Mouse (Mus musculus) lung, embryonic 16.5 days (tissue): Measurements from ENCODE around the gene Rad51b. TPM values are rescaled to one million over a fixed set of nuclear protein-coding genes. Genes with fewer than 3 reads are reported as not detected.

ENCODE experiments used
- ATAC-seq: fragments of 200-750 bp; cut with Nextera tagmentation; 2 replicates; pipeline ENCODE4 v1.8.0; 2017; ENCODE audit warnings: low read depth, mild to moderate bottlenecking, moderate library complexity
- H3K27ac ChIP-seq: fragments of 300-500 bp; sonication (generic); 2 replicates; pipeline ENCODE4 v1.5.1; 2014; ENCODE audit warnings: mild to moderate bottlenecking, control low read depth, low read length
- H3K27me3 ChIP-seq: fragments of 300-500 bp; sonication (generic); 2 replicates; pipeline ENCODE4 v1.6.1; 2014; ENCODE audit warnings: low read depth, low read length, mixed read lengths; ENCODE audit not compliant: control insufficient read depth, insufficient read depth
- H3K36me3 ChIP-seq: fragments of 300-500 bp; sonication (generic); 2 replicates; pipeline ENCODE4 v1.6.1; 2014; ENCODE audit warnings: low read length; ENCODE audit not compliant: control insufficient read depth, insufficient read depth
- H3K4me1 ChIP-seq: fragments of 300-500 bp; sonication (generic); replicated peaks from 2 replicates; pipeline ENCODE4 v1.6.1; 2014; ENCODE audit warnings: low read length, mixed read lengths; ENCODE audit not compliant: control insufficient read depth, insufficient read depth
- H3K4me2 ChIP-seq: fragments of 300-500 bp; sonication (generic); 2 replicates; pipeline ENCODE4 v1.6.1; 2014; ENCODE audit warnings: low read depth, low read length, control low read depth
- H3K4me3 ChIP-seq: fragments of 300-500 bp; sonication (generic); 2 replicates; pipeline ENCODE4 v1.5.1; 2014; ENCODE audit warnings: mild to moderate bottlenecking, low read length, control low read depth
- H3K9ac ChIP-seq: fragments of 300-500 bp; sonication (generic); 2 replicates; pipeline ENCODE4 v1.6.1; 2014; ENCODE audit warnings: low read length, control low read depth
- H3K9me3 ChIP-seq: fragments of 300-500 bp; sonication (generic); 2 replicates; pipeline ENCODE4 v1.6.1; 2016; ENCODE audit warnings: low read length; ENCODE audit not compliant: control insufficient read depth
- WGBS: fragments of 180-500 bp; shearing (Covaris S2); extraction: QIAGEN DNeasy Blood & Tissue Kit; methylation state at CpG from one replicate; pipeline ENCODE4 v1.1.7; 2014; 5-methylcytosine and 5-hydroxymethylcytosine counted together
- polyA plus RNA-seq: library from polyadenylated mRNA; unstranded; fragments of >200 nt; fragmentation: Nextera tagmentation; extraction: Ambion mirVana; gene quantifications from 2 replicates; pipeline ENCODE4 v1.2.1, GENCODE M21; 2015

Rad51b gene
- polyA plus RNA-seq, 1 experiment from 2014 or later = 7.6 TPM

DNA sequence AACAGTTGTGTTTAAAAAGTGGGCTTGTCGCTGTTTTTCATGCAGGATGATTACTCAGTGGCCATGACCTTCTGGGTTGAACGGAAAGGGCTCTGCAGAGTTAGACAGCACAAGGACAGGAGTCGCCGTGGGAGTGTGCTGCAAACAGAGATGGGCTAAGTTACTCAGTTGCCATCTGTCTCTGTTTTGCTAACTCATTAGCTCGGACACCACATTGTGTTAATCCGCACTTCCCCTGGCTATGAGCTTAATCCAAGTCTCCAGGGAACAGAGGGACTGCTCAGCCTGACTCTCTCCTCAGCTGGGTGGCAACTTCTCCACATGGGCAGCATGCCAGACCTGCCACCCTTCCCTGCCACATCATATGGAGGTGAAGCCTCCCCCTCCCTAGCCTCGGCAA lies 445.1 kb downstream of the Rad51b start:
- H3K27me3 ChIP-seq = no peaks in the 10 kb centered on the region
- peaks cover 26% of the 10 kb centered on the region for H3K4me1 ChIP-seq
- H3K9ac ChIP-seq = no peak overlapping the region
- no peak overlapping the region for H3K4me2 ChIP-seq
- ATAC-seq = no peak
- 51% methylated on average over 7 of the region's 7 CpGs for WGBS
- no peaks in the 10 kb centered on the region for H3K9me3 ChIP-seq
- no peak overlapping the region for H3K27ac ChIP-seq
- H3K36me3 ChIP-seq = no peaks in the 10 kb centered on the region
- H3K4me3 ChIP-seq = no peak overlapping the region

DNA sequence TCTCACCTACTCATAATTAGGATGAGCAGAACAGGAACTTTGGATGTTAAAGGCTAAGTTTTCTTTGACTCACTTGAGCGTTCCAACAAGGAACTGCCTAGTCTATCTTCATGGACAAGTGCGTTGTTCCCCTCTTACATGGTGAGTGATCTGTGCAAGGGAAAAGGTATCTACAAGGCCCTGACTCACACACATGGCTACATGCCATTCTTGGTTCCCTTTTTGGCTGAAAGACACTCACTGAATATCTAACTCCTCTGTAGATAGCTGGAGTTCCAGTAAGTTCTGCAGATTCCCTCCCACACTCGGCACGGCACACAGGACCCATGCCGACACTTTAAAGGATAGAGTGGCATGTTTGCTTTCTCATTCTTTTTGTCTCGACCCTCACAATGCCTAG lies 447.0 kb downstream of the Rad51b start:
- no peaks in the 10 kb centered on the region for H3K9me3 ChIP-seq
- no peaks in the 10 kb centered on the region for H3K27me3 ChIP-seq
- WGBS = 67% methylated on average over 6 of the region's 6 CpGs
- H3K4me3 ChIP-seq = no peak overlapping the region
- no peak for ATAC-seq
- H3K4me2 ChIP-seq = no peak overlapping the region
- H3K36me3 ChIP-seq = no peaks in the 10 kb centered on the region
- peaks cover 29% of the 10 kb centered on the region for H3K4me1 ChIP-seq
- no peak overlapping the region for H3K9ac ChIP-seq
- no peak overlapping the region for H3K27ac ChIP-seq

DNA sequence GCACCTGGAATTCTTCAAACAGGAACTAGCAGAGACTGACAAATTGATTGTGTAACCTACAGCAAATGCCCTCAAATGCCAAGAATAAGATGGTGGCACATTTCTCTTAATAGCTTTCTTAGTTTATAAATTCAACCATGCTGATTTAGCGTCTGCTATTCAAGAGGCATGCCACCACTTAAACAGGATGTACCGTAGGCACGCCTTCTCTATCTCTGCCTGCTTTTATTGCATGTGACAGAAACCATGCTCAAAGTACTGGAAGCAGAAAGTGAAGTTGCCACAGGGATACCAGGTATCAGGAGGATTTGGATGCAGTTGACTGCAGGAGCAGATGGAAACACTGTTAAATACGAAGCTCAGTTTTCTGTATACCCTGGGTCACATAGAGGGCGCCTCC lies 448.1 kb downstream of the Rad51b start:
- no peak for ATAC-seq

DNA sequence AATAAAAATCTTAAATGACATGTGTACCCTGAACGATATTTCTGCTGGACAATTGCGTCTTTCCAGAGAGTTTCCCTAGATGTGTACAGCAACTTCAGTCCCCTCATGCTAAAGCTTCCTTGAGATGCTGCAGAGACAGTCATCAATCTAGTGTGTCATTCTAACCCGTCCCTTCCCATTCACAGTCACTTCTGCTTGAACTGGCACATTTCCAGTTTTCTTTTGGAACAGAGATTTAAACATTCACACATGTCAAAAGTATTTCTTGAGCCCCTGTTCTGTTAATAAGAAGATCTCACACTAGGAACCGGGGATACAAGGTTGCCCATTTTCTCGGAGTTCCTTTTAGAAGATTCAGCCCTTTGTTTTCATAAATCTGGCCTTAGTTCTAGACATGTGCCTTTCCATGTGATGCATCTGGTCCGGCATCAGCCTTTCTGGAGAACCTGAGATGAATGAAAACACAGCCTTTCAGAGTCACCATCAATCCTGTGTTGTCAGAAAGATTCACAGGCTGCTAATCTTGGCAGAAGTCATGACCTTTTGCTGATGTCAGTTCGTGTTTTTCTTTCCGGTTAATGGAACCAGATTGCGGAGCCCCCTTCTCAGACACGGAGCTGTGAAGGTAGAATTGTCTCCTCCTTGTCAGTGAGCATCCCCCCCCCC lies 448.9 kb downstream of the Rad51b start:
- no peaks in the 10 kb centered on the region for H3K27me3 ChIP-seq
- no peak for ATAC-seq
- no peak overlapping the region for H3K4me2 ChIP-seq
- 24% methylated on average over 10 of the region's 10 CpGs for WGBS
- no peak overlapping the region for H3K4me3 ChIP-seq
- H3K27ac ChIP-seq = no peak overlapping the region
- H3K4me1 ChIP-seq = peaks cover 47% of the 10 kb centered on the region
- no peak overlapping the region for H3K9ac ChIP-seq
- no peaks in the 10 kb centered on the region for H3K9me3 ChIP-seq
- H3K36me3 ChIP-seq = no peaks in the 10 kb centered on the region

More for the DNA sequence above, 448.1 kb downstream of the Rad51b start:
- Histone ChIP-seq H3K27ac (0 out of 2 replicates have a peak overlapping the region, but pooled peaks have one; percentile 15), H3K36me3 (no peaks in the 10 kb centered on the region), H3K4me1 (peaks cover 40% of the 10 kb centered on the region), H3K9ac (no peak overlapping the region), H3K4me3 (no peak overlapping the region), H3K4me2 (no peak overlapping the region), H3K9me3 (no peaks in the 10 kb centered on the region), H3K27me3 (no peaks in the 10 kb centered on the region)
- WGBS = 54% methylated on average over 5 of the region's 5 CpGs

DNA sequence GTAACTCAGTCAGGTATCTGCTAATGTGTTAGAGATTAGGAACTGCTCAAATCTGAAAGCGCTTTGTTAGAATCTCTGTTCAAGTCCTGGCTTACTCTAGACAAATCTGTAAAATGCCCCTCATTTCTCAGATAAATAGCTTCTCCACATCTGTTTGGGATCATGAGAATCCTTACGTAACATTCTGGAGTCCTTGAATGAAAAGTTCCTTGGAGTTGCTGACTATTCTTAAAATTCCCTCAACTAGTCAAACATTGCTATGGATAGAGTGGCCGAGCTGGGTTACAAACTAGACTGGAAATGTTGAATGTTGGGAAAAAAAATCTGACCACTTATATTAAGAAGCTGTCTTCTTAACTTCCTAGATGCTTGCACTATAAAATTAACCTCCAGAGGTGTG lies 450.5 kb downstream of the Rad51b start:
- Histone ChIP-seq H3K4me2 (no peak overlapping the region), H3K9ac (no peak overlapping the region), H3K27ac (0 out of 2 replicates have a peak overlapping the region, but pooled peaks have one; percentile 0), H3K4me3 (no peak overlapping the region), H3K36me3 (no peaks in the 10 kb centered on the region), H3K9me3 (no peaks in the 10 kb centered on the region), H3K4me1 (peaks cover 58% of the 10 kb centered on the region), H3K27me3 (no peaks in the 10 kb centered on the region)
- ATAC-seq = no peak
- WGBS = 64% methylated on average over 3 of the region's 3 CpGs

DNA sequence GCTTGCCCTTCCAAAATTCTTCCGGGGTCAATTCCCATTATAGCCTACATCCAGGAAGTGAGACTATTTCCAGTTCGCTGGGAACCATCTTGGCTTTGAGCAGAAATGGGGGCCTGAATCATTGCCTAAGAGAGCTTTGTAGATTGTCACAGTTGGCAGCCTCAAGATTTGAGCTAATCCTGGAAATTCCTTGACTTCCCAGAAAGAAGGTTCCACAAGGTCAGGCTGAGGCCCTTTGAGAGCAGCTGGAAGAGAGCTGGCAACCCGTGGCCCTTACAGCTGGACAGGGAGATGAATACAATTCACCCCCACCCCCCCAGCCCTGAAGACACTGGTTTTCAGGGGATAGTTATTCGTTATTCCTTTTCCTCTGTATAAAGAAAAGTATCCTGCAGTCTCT lies 451.8 kb downstream of the Rad51b start:
- Histone ChIP-seq H3K9me3 (no peaks in the 10 kb centered on the region), H3K9ac (no peak overlapping the region), H3K4me1 (peaks cover 58% of the 10 kb centered on the region), H3K4me2 (no peak overlapping the region), H3K27me3 (no peaks in the 10 kb centered on the region), H3K4me3 (no peak overlapping the region), H3K36me3 (no peaks in the 10 kb centered on the region), H3K27ac (peak overlapping the region; percentile 27; the same call in 1 of the 2 replicates)
- 41% methylated on average over 4 of the region's 4 CpGs for WGBS
- no peak for ATAC-seq

DNA sequence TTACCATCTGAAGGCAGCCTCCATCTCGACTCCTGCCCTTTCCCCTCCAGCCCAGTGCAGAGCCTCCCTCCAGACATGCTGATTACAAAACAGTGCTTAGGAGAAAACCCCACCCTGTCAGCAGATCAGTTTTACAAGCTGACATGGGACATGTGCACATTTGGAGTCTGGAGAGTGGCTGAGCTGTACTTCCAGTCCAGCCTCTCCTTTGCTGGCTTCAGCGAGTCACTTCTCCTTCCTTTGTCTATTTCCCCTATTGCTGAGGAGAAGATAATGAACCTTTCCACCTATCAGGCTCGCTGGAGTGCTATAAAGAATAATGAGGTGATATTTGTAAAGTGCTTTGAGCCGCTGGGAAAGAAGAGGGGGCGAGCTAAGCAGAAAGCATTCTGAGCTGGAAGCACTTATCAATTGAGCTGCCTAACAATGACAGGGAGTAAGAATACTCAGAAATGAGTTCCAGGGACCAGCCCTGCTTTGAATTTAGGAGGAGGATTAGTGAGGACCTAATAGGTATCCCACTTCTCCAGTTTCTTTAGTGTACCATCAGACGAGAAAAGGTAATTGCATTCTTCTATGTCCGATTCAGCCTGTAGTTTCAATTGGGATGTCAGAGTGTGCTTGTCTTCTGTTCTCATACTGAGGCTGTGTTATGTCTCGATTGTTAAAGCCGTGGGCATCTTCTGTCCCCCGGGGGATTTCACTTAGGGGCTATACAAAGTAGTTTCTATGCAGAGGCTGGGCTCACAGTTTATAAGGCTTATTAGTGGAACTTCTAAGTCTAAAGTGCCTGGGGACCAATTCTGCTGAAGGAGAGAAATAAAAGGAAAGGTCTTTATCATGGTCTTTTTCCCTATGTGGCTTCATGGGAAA lies 453.4 kb downstream of the Rad51b start:
- Histone ChIP-seq H3K27ac (peak overlapping the region; percentile 58), H3K36me3 (no peaks in the 10 kb centered on the region), H3K27me3 (no peaks in the 10 kb centered on the region), H3K4me3 (no peak overlapping the region), H3K4me1 (peaks cover 56% of the 10 kb centered on the region), H3K9ac (peak overlapping the region; percentile 36), H3K9me3 (no peaks in the 10 kb centered on the region), H3K4me2 (peak overlapping the region; percentile 5; the same call in 1 of the 2 replicates)
- 22% methylated on average over 10 of the region's 10 CpGs for WGBS
- ATAC-seq = peak; percentile 89

DNA sequence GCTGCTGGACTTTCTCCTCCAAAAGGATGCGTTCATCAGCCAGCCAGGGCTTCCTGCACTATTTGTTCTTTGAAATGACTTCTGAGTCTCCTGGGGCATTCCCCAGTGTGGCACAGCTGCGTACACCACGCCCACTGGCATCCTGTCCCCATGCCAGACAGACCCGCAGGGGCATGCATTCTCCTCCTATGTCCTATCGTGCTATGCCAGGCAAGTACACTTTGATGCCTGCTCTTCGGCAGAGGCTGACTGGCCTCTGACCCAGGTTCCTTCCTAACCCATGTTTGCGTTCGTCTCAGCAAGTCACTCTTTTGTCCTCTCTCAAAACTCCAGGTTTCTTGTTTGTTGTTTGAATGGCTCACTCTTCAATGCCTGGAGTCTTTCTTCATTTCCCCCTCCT lies 454.7 kb downstream of the Rad51b start:
- peak overlapping the region; percentile 31; the same call in 1 of the 2 replicates for H3K9ac ChIP-seq
- H3K4me3 ChIP-seq = no peak overlapping the region
- ATAC-seq = no peak
- H3K27ac ChIP-seq = peak overlapping the region; percentile 58
- WGBS = 34% methylated on average over 8 of the region's 8 CpGs
- no peaks in the 10 kb centered on the region for H3K9me3 ChIP-seq
- peaks cover 53% of the 10 kb centered on the region for H3K4me1 ChIP-seq
- no peak overlapping the region for H3K4me2 ChIP-seq
- no peaks in the 10 kb centered on the region for H3K36me3 ChIP-seq
- no peaks in the 10 kb centered on the region for H3K27me3 ChIP-seq

DNA sequence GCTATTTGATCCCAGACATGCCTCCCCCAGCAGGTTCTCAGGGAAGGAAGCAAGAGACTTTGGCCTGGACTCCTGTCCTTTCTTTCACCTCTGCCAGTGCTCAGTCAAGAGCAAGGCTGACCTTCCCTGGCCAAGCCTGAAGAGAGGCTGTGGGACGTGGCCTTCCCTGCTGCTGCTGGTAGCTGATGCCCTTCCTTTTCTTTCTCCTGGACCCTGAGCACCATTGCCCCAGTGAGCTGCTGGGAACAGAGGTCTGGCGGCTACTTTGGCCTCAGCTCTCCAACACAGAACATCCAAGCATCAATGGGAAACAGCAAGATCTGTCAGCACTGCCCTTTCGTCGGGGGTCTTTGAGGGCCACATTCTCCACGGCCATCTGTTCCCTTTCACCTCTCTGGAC lies 455.1 kb downstream of the Rad51b start:
- Histone ChIP-seq H3K36me3 (no peaks in the 10 kb centered on the region), H3K9ac (peak overlapping the region; percentile 31; the same call in 1 of the 2 replicates), H3K4me2 (no peak overlapping the region), H3K4me3 (no peak overlapping the region), H3K4me1 (peaks cover 53% of the 10 kb centered on the region), H3K27ac (peak overlapping the region; percentile 58), H3K27me3 (no peaks in the 10 kb centered on the region), H3K9me3 (no peaks in the 10 kb centered on the region)
- no peak for ATAC-seq
- 51% methylated on average over 5 of the region's 5 CpGs for WGBS
